Mouse (Mus musculus) layer of hippocampus, adult 8-10 months (tissue): ENCODE measurements at regions not wholly inside any gene's neighbourhood (a gene's known extent, or its start where the extent isn't known, plus 50 kb on each side); places are given as distances from the start of the nearest gene placed in this dataset.
A peak's percentile ranks its signal among the peaks of the same experiment; 100 is the strongest.

ENCODE experiments used
- DNase-seq, 2 experiments: peaks; one replicate each; pipeline ENCODE4 v3.0.0; 2022; ENCODE audit warnings: low spot score in 2 of 2

- DNase-seq = no peak
Measured at GRCm38 (mm10) chr1:90398396-90398975, 194.7 kb downstream of the Ackr3 start.

GRCm38 (mm10) chr1:90403057-90403456, 199.3 kb downstream of the Ackr3 start:
- no peak for DNase-seq

GRCm38 (mm10) chr1:90404717-90405487, 197.9 kb upstream of the Cops8 start:
- DNase-seq = no peak

GRCm38 (mm10) chr1:90406663-90407062, 196.1 kb upstream of the Cops8 start:
- peak; percentile 27 to 38 for DNase-seq

- peak in 1 of 2 experiments; percentile 59 for DNase-seq
Measured at GRCm38 (mm10) chr1:90408504-90409215, 194.1 kb upstream of the Cops8 start.

- no peak for DNase-seq
Measured at GRCm38 (mm10) chr1:90409236-90409635, 193.5 kb upstream of the Cops8 start.

GRCm38 (mm10) chr1:90412511-90413045, 190.2 kb upstream of the Cops8 start:
- no peak for DNase-seq

- no peak for DNase-seq
Measured at GRCm38 (mm10) chr1:90414751-90415150, 188.0 kb upstream of the Cops8 start.

- no peak for DNase-seq
Measured at GRCm38 (mm10) chr1:90424066-90424821, 178.5 kb upstream of the Cops8 start.

- DNase-seq = no peak
Measured at GRCm38 (mm10) chr1:90428334-90428733, 174.4 kb upstream of the Cops8 start.

GRCm38 (mm10) chr1:90428774-90429173, 174.0 kb upstream of the Cops8 start:
- DNase-seq = no peak

GRCm38 (mm10) chr1:90430480-90430879, 172.3 kb upstream of the Cops8 start:
- DNase-seq = no peak

- no peak for DNase-seq
Measured at GRCm38 (mm10) chr1:90431783-90432182, 171.0 kb upstream of the Cops8 start.

GRCm38 (mm10) chr1:90433911-90434310, 168.9 kb upstream of the Cops8 start:
- DNase-seq = no peak

- no peak for DNase-seq
Measured at GRCm38 (mm10) chr1:90440638-90441037, 162.1 kb upstream of the Cops8 start.

GRCm38 (mm10) chr1:90441134-90441868, 161.5 kb upstream of the Cops8 start:
- DNase-seq = no peak

- no peak for DNase-seq
Measured at GRCm38 (mm10) chr1:90442250-90443240, 160.2 kb upstream of the Cops8 start.

- DNase-seq = no peak
Measured at GRCm38 (mm10) chr1:90449571-90450226, 153.1 kb upstream of the Cops8 start.
